Comparison of ENCODE assay signal across 9 mouse cellular contexts in the genomic region with DNA sequence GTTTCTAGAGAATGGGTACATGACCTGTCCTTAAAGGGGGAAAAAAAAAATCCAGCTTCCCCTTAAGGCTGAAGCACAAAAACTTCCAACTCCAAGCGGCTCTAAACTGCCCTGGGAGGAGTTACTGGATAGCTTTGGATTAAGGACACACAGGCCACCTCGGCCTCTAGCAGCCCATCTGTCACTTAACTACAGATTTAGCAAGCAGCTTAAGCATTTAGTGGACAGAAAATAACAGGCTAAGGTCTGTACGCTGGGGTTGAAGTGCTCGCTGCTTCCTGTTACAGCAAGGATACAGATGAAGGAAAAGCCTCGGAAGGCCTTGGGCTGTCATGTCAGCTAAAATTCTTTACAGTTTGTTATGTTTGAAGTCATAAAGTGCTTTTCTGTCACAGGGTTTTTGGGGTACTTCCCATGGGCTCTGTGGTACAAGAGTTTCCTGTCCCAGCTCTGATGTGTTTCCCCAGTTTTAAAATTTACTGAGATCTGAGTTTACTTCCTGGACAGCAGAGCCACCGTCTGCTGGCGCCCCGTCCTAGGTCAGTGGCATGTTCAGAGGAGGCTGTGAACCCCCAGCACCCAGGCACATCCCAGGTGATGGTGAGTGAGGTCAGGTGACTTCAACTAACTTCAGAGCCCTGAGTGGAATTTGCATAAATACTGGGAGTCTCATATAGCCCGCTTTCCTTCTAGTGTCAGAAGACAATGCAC. TPM values are rescaled to one million over a fixed set of nuclear protein-coding genes. Genes with fewer than 3 reads are reported as not detected.
DNase-seq lines count a peak whose midpoint lies in the region; ATAC-seq and TF ChIP-seq lines count a peak whose summit lies in the region.
"Had no signal": no experiment of that assay in that cellular context is flagged by ENCODE, and none has a peak within 500 bp of the region (broad histone marks: within the 10 kb centered on the region; RNA-seq: fewer than 3 reads in every experiment).

No protein-coding gene starts in this region.

- WGBS in stomach, embryonic 15.5 days, result 56% methylated on average over 9 of the region's 9 CpGs
- 61% methylated on average over 9 of the region's 9 CpGs for WGBS in stomach, postnatal 0 days
- WGBS in midbrain, embryonic 13.5 days, result 65% methylated on average over 9 of the region's 9 CpGs

- H3K27ac ChIP-seq in stomach, embryonic 15.5 days, result no peak overlapping the region
- H3K27ac ChIP-seq in stomach, postnatal 0 days (replicated peaks), result no peak overlapping the region
- no peak overlapping the region for H3K27ac ChIP-seq in midbrain, embryonic 13.5 days

- no peak overlapping the region for H3K4me3 ChIP-seq in stomach, embryonic 15.5 days (replicated peaks)
- H3K4me3 ChIP-seq in stomach, postnatal 0 days (ENCODE audit: low read depth, low read length), result no peak overlapping the region
- H3K4me3 ChIP-seq in midbrain, embryonic 13.5 days (replicated peaks), result peak overlapping the region; percentile 11; the same call in 1 of the 2 replicates

- no peak overlapping the region for H3K9ac ChIP-seq in stomach, embryonic 15.5 days
- no peak overlapping the region for H3K9ac ChIP-seq in stomach, postnatal 0 days (ENCODE audit: low read length)
- H3K9ac ChIP-seq in midbrain, embryonic 13.5 days (replicated peaks), result peak overlapping the region; percentile 95; the same call in 1 of the 2 replicates

- H3K9me3 ChIP-seq in stomach, embryonic 15.5 days, result no peaks in the 10 kb centered on the region
- H3K9me3 ChIP-seq in stomach, postnatal 0 days (ENCODE audit: control insufficient read depth, low read length), result no peaks in the 10 kb centered on the region
- H3K9me3 ChIP-seq in midbrain, embryonic 13.5 days, result no peaks in the 10 kb centered on the region

- DNase-seq in cerebellum, postnatal 25 days, result peak; percentile 33 to 48
- no peak for DNase-seq in cerebellum, postnatal 4 days (ENCODE audit: low spot score in 2 of 2)
- DNase-seq in stomach, postnatal 0 days (ENCODE audit: low spot score), result no peak
- no peak for DNase-seq in left cerebral cortex, postnatal 10 days (ENCODE audit: extremely low spot score in 1 of 2, low spot score in 2 of 2)
- no peak for DNase-seq in layer of hippocampus, postnatal 25 days (ENCODE audit: extremely low spot score in 1 of 2, low spot score in 1 of 2)
- DNase-seq in right cerebral cortex, postnatal 14 days, result no peak
- DNase-seq: heart, postnatal 14 days had no signal

- H3K4me1 ChIP-seq in stomach, embryonic 15.5 days, result peaks cover 21% of the 10 kb centered on the region; the same call in 1 of the 2 replicates
- peaks cover 6% of the 10 kb centered on the region; the same call in 1 of the 2 replicates for H3K4me1 ChIP-seq in stomach, postnatal 0 days (replicated peaks; ENCODE audit: control insufficient read depth, insufficient read depth)
- H3K4me1 ChIP-seq in midbrain, embryonic 13.5 days (replicated peaks), result peaks cover 35% of the 10 kb centered on the region

- intact Hi-C loops in left cerebral cortex, postnatal 10 days (cut with DNase I), result no loop called here

- no peak for TF ChIP-seq EP300 in stomach, postnatal 0 days (optimal IDR thresholded peaks at IDR 0.05)

- no peak for TF ChIP-seq CTCF in stomach, postnatal 0 days (IDR thresholded peaks at IDR 0.05; ENCODE audit: low read depth)

- no peaks in the 10 kb centered on the region for H3K36me3 ChIP-seq in stomach, embryonic 15.5 days
- no peaks in the 10 kb centered on the region for H3K36me3 ChIP-seq in stomach, postnatal 0 days (ENCODE audit: control insufficient read depth, insufficient read depth, low read length)
- H3K36me3 ChIP-seq in midbrain, embryonic 13.5 days, result no peaks in the 10 kb centered on the region

- no peaks in the 10 kb centered on the region for H3K27me3 ChIP-seq in stomach, embryonic 15.5 days (replicated peaks)
- H3K27me3 ChIP-seq in stomach, postnatal 0 days (ENCODE audit: control insufficient read depth, insufficient read depth, low read length), result no peaks in the 10 kb centered on the region
- H3K27me3 ChIP-seq in midbrain, embryonic 13.5 days, result no peaks in the 10 kb centered on the region

- peak overlapping the region; percentile 77; the same call in 1 of the 2 replicates for H3K4me2 ChIP-seq in stomach, embryonic 15.5 days
- no peak overlapping the region for H3K4me2 ChIP-seq in stomach, postnatal 0 days (replicated peaks; ENCODE audit: low read depth)
- H3K4me2 ChIP-seq in midbrain, embryonic 13.5 days (replicated peaks), result peak overlapping the region; percentile 90; the same call in 1 of the 2 replicates

- no peak for ATAC-seq in stomach, embryonic 15.5 days (ENCODE audit: insufficient read depth, low FRiP score, low read depth)
- ATAC-seq in stomach, postnatal 0 days (ENCODE audit: low FRiP score, low TSS enrichment), result no peak
- ATAC-seq in midbrain, embryonic 13.5 days, result no peak

RNA-seq across cellular contexts. Expression of a gene that starts 2.4 kb away (rescaled TPM):
- polyA plus RNA-seq in stomach, embryonic 15.5 days (2015; fragmentation: Nextera tagmentation; extraction: Ambion mirVana), result 26.8 and 33.6 TPM in 2 replicates
- polyA plus RNA-seq in stomach, postnatal 0 days (2015; fragmentation: Nextera tagmentation; extraction: Ambion mirVana), result 8.5 and 8.6 TPM in 2 replicates
- 53.7 and 57.8 TPM in 2 replicates for polyA plus RNA-seq in midbrain, embryonic 13.5 days (2015; fragmentation: Nextera tagmentation; extraction: Ambion mirVana)
- 10 to 100 TPM; 63.0 to 64.0 TPM for total RNA-seq in left cerebral cortex, postnatal 10 days (2021)
- total RNA-seq in layer of hippocampus, postnatal 25 days (2021), result 10 to 100 TPM; 37.6 to 42.4 TPM

Comparison
In these comparisons a context has a peak if more than half of its experiments do, and no peak if none do; other contexts are left out.
1. DNase-seq: peak in cerebellum, postnatal 25 days (2 of 2); none in cerebellum, postnatal 4 days (0 of 2), stomach, postnatal 0 days (single experiment), left cerebral cortex, postnatal 10 days (0 of 2), layer of hippocampus, postnatal 25 days (0 of 2) and right cerebral cortex, postnatal 14 days (single experiment).